Mouse (Mus musculus) CH12.LX (cell line): Measurements from ENCODE around the gene Ppp1r27. TPM values are rescaled to one million over a fixed set of nuclear protein-coding genes. Genes with fewer than 3 reads are reported as not detected.
"Not testable (repeated sequence)": the region's sequence is repeated elsewhere in the genome, so short reads cannot be mapped to it uniquely, and the experiment has no call there.

Experiments
- DNase-seq: peaks from one replicate; pipeline ENCODE4 v3.0.0-alpha.2; 2013; ENCODE audit errors: extremely low read depth
- H3K27ac ChIP-seq: 2 replicates; pipeline ENCODE4 v1.5.1; 2012; ENCODE audit warnings: low read depth, mild to moderate bottlenecking, control low read depth, moderate library complexity; ENCODE audit not compliant: insufficient read depth
- H3K27me3 ChIP-seq: replicated peaks from 2 replicates; pipeline ENCODE3; 2012; ENCODE audit warnings: inconsistent platforms
- H3K36me3 ChIP-seq, 2 experiments: replicated peaks in 1 of 2; 2 replicates each; pipeline versions ENCODE3 to v1.6.1; 2012; ENCODE audit warnings: inconsistent platforms in 1 of 2, low read length in 1 of 2, mild to moderate bottlenecking in 1 of 2, mixed read lengths in 1 of 2, moderate library complexity in 1 of 2; ENCODE audit not compliant: control insufficient read depth in 1 of 2, insufficient read depth in 1 of 2
- H3K4me1 ChIP-seq, 2 experiments: 2 replicates each; pipeline ENCODE4 v1.6.1; 2012; ENCODE audit warnings: inconsistent platforms in 1 of 2, moderate library complexity in 1 of 2; ENCODE audit not compliant: insufficient read depth in 2 of 2, control insufficient read depth in 1 of 2
- H3K4me2 ChIP-seq: 2 replicates; pipeline ENCODE4 v1.6.1; 2012; ENCODE audit warnings: low read depth, mild to moderate bottlenecking, control low read depth; ENCODE audit not compliant: poor library complexity, insufficient read depth, severe bottlenecking
- H3K4me3 ChIP-seq, 3 experiments: fragments of 150-350 bp in 1 of 3; sonication (generic) in 1 of 3; replicated peaks in 1 of 3; 2 replicates each; pipeline versions ENCODE3 to v1.5.1; 2011 to 2012; ENCODE audit warnings: low read depth in 2 of 3, low read length in 2 of 3, mild to moderate bottlenecking in 2 of 3, moderate library complexity in 2 of 3, control low read depth in 1 of 3, improper control_type of control experiment in 1 of 3, inconsistent platforms in 1 of 3, mixed read lengths in 1 of 3; ENCODE audit not compliant: poor library complexity in 1 of 3
- H3K79me2 ChIP-seq: replicated peaks from 2 replicates; pipeline ENCODE4 v1.6.1; 2012; ENCODE audit warnings: mild to moderate bottlenecking, moderate library complexity; ENCODE audit not compliant: control insufficient read depth, poor library complexity, insufficient read depth, severe bottlenecking; ENCODE audit errors: extremely low read depth
- H3K9ac ChIP-seq: 2 replicates; pipeline ENCODE4 v1.6.1; 2012; ENCODE audit warnings: low read depth, mild to moderate bottlenecking, control low read depth, moderate library complexity; ENCODE audit not compliant: insufficient read depth
- H3K9me3 ChIP-seq: replicated peaks from 2 replicates; pipeline ENCODE3; 2012; ENCODE audit warnings: low read length, inconsistent platforms, mixed read lengths
- CTCF ChIP-seq, 2 experiments: IDR thresholded peaks in 1 of 2; conservative IDR thresholded peaks in 1 of 2; 2 replicates each; pipeline ENCODE4 v1.5.1; 2011 to 2012; ENCODE audit warnings: low read depth in 2 of 2, low read length in 2 of 2, improper control_type of control experiment in 1 of 2, inconsistent platforms in 1 of 2, mild to moderate bottlenecking in 1 of 2, moderate library complexity in 1 of 2
- E2F4 ChIP-seq: IDR thresholded peaks from 2 replicates; pipeline ENCODE4 v1.6.1; 2011; ENCODE audit warnings: low read depth, low read length, improper control_type of control experiment; ENCODE audit not compliant: insufficient replicate concordance
- HCFC1 ChIP-seq: IDR thresholded peaks from 2 replicates; pipeline ENCODE4 v1.6.1; 2012; ENCODE audit warnings: low read depth, mild to moderate bottlenecking, inconsistent platforms, low read length, improper control_type of control experiment
- IRF4 ChIP-seq: IDR thresholded peaks from 2 replicates; pipeline ENCODE4 v1.6.1; 2014; ENCODE audit warnings: low read depth, mild to moderate bottlenecking, inconsistent platforms, low read length, improper control_type of control experiment
- KAT2A ChIP-seq: IDR thresholded peaks from 2 replicates; pipeline ENCODE4 v1.6.1; 2012; ENCODE audit warnings: low read length, improper control_type of control experiment, inconsistent platforms; ENCODE audit not compliant: insufficient replicate concordance
- NELFE ChIP-seq: IDR thresholded peaks from 2 replicates; pipeline ENCODE4 v1.6.1; 2011; ENCODE audit warnings: low read depth, low read length, improper control_type of control experiment
- NRF1 ChIP-seq: IDR thresholded peaks from 2 replicates; pipeline ENCODE4 v1.6.1; 2014; ENCODE audit warnings: low read depth, mild to moderate bottlenecking, inconsistent platforms, low read length, improper control_type of control experiment, moderate library complexity
- PAX5 ChIP-seq: IDR thresholded peaks from 2 replicates; pipeline ENCODE4 v1.6.1; 2012; ENCODE audit warnings: low read length, inconsistent platforms, mixed read lengths
- RAD21 ChIP-seq: IDR thresholded peaks from 2 replicates; pipeline ENCODE4 v1.6.1; 2011; ENCODE audit warnings: low read depth, mild to moderate bottlenecking, low read length, improper control_type of control experiment, moderate library complexity
- SMC3 ChIP-seq: IDR thresholded peaks from 2 replicates; pipeline ENCODE4 v1.6.1; 2011; ENCODE audit warnings: low read depth, low read length, improper control_type of control experiment
- TBP ChIP-seq: conservative IDR thresholded peaks from 2 replicates; pipeline ENCODE4 v1.6.1; 2011; ENCODE audit warnings: low read depth, low read length, improper control_type of control experiment
- TCF12 ChIP-seq: IDR thresholded peaks from 2 replicates; pipeline ENCODE4 v1.6.1; 2014; ENCODE audit warnings: low read depth, mild to moderate bottlenecking, inconsistent platforms, low read length, improper control_type of control experiment
- USF2 ChIP-seq: conservative IDR thresholded peaks from 2 replicates; pipeline ENCODE4 v1.6.1; 2011; ENCODE audit warnings: low read depth, low read length, improper control_type of control experiment
- ZC3H11A ChIP-seq: IDR thresholded peaks from 2 replicates; pipeline ENCODE4 v1.6.1; 2012; ENCODE audit warnings: low read depth, mild to moderate bottlenecking, inconsistent platforms, low read length, improper control_type of control experiment
- ZMIZ1 ChIP-seq: IDR thresholded peaks from 2 replicates; pipeline ENCODE4 v1.6.1; 2012; ENCODE audit warnings: low read depth, mild to moderate bottlenecking, inconsistent platforms, low read length, improper control_type of control experiment
- dilution Hi-C: fragments of 300-500 bp; cut with MboI; formaldehyde crosslinking; loops from 2 replicates; pipeline ENCODE4 v1.14.3; 2020; ENCODE audit warnings: low sequenced_read_pairs; ENCODE audit not compliant: extremely low pct_unique_long_range_greater_than_20kb, extremely low pct_ligation_motif_present
- in situ Hi-C: fragments of 300-500 bp; cut with MboI; formaldehyde crosslinking; loops from 3 replicates; pipeline ENCODE4 v1.14.3; 2019; ENCODE audit warnings: low sequenced_read_pairs, low pct_ligation_motif_present, low pct_unique_long_range_greater_than_20kb, mixed read lengths
- polyA plus RNA-seq: library from polyadenylated mRNA; unstranded; fragments of >175 nt; gene quantifications from 2 replicates; pipeline ENCODE4 v1.2.1, GENCODE M21; 2012; ENCODE audit warnings: low read depth; ENCODE audit not compliant: insufficient read length
- total RNA-seq, 2 experiments: library from RNA; depleted of rRNA; stranded (reverse); fragments of 300-350 nt in 1 of 2; fragments of >200 nt in 1 of 2; gene quantifications; 2 replicates each; pipeline ENCODE4 v1.2.3; 2012 to 2014

The Ppp1r27 gene
- total and polyA plus RNA-seq, 3 experiments: not detected

- peak; percentile 80 for DNase-seq
- H3K4me3 ChIP-seq: no peak overlapping the region
- in situ Hi-C loops (no loop called here), dilution Hi-C loops (no loop called here)
- no peaks in the 10 kb centered on the region for H3K36me3 ChIP-seq
- H3K9me3 ChIP-seq: peaks cover 3% of the 10 kb centered on the region
- no peak overlapping the region for H3K4me2 ChIP-seq
- peak; percentile 72 to 98 for TF ChIP-seq CTCF (conservative IDR thresholded peaks at IDR 0.05 in 1 of 2, IDR thresholded peaks at IDR 0.05 in 1 of 2; ENCODE audit: low read depth in 2 of 2, low read length in 2 of 2)
- no peak for TF ChIP-seq PAX5
- TF ChIP-seq SMC3: peak; percentile 87
- TF ChIP-seq NELFE: no peak
- TF ChIP-seq TBP: no peak
- TF ChIP-seq HCFC1: peak; percentile 31; the same call in 1 of the 2 replicates
- TF ChIP-seq RAD21: peak; percentile 98
- peak; percentile 74; the same call in 1 of the 2 replicates for TF ChIP-seq IRF4
- 0 out of 2 replicates have a peak, but pooled peaks have one; percentile 3 for TF ChIP-seq NRF1
- TF ChIP-seq KAT2A: no peak
- peak; percentile 36; the same call in 1 of the 2 replicates for TF ChIP-seq ZC3H11A
- TF ChIP-seq USF2: no peak
- TF ChIP-seq, all 38 proteins: peak for 7
- Histone ChIP-seq H3K9ac (no peak overlapping the region), H3K79me2 (no peaks in the 10 kb centered on the region), H3K4me1 (peaks cover 0 to 23% of the 10 kb centered on the region in 2 experiments; a peak in 2 of 4 replicates), H3K27me3 (no peaks in the 10 kb centered on the region), H3K27ac (no peak overlapping the region)
These were observed 35.3 kb downstream of the Ppp1r27 start for GRCm38 (mm10) chr11:120515611-120516010.

GRCm38 (mm10) chr11:120514262-120514661, 36.7 kb downstream of the Ppp1r27 start:
- 0 out of 2 replicates have a peak, but pooled peaks have one; percentile 46 for TF ChIP-seq TBP
- H3K79me2 ChIP-seq, H3K27me3 ChIP-seq, DNase-seq, H3K4me2 ChIP-seq, H3K27ac ChIP-seq, dilution Hi-C loops, H3K36me3 ChIP-seq, H3K4me3 ChIP-seq, H3K9ac ChIP-seq, H3K9me3 ChIP-seq, in situ Hi-C loops: not testable (repeated sequence)
- H3K4me1 ChIP-seq: peaks cover 5 to 26% of the 10 kb centered on the region in 2 experiments

GRCm38 (mm10) chr11:120512790-120513453, 38.0 kb downstream of the Ppp1r27 start:
- no peak for TF ChIP-seq ZMIZ1
- no peak for TF ChIP-seq TCF12
- no peak for TF ChIP-seq USF2
- no peak for TF ChIP-seq CTCF (conservative IDR thresholded peaks at IDR 0.05 in 1 of 2, IDR thresholded peaks at IDR 0.05 in 1 of 2; ENCODE audit: low read depth in 2 of 2, low read length in 2 of 2)
- no peak for TF ChIP-seq NELFE
- no peak for TF ChIP-seq E2F4
- H3K9ac ChIP-seq: no peak overlapping the region
- dilution Hi-C loops: no loop called here
- H3K9me3 ChIP-seq: peaks cover 3% of the 10 kb centered on the region
- H3K4me2 ChIP-seq: no peak overlapping the region
- DNase-seq: no peak
- H3K27ac ChIP-seq: no peak overlapping the region
- H3K36me3 ChIP-seq: no peaks in the 10 kb centered on the region
- H3K4me1 ChIP-seq: peaks cover 5 to 19% of the 10 kb centered on the region in 2 experiments
- H3K27me3 ChIP-seq: peaks cover 2% of the 10 kb centered on the region
- in situ Hi-C loops: no loop called here
- no peaks in the 10 kb centered on the region for H3K79me2 ChIP-seq
- no peak overlapping the region for H3K4me3 ChIP-seq
